Comparison of ENCODE assay signal across 8 mouse cellular contexts in the genomic region with DNA sequence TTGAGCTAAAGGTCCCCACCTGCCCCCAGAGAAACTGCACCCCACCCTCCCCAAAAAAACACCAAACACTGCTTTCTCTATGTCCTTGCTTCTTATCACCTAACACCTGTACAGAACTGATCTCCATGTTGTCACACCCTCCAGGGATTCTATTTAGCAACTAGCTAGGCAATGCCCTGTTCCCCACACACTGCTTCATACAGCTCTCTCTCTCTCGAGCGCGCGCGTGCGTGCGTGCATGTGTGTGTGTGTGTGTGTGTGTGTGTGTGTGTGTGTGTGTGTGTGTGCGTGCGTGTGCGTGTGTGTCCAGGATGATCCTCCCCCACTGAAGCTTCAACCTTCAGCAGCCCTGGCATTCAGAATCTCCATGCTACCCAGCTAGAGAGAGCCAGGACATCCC. TPM values are rescaled to one million over a fixed set of nuclear protein-coding genes. Genes with fewer than 3 reads are reported as not detected.
A peak's percentile ranks its signal among the peaks of the same experiment; 100 is the strongest.
DNase-seq lines count a peak whose midpoint lies in the region; ATAC-seq lines count a peak whose summit lies in the region.

No protein-coding gene starts in this region.

- no peak for DNase-seq in kidney, adult 8-10 months
- no peak for DNase-seq in adrenal gland, adult 2 months
- DNase-seq in Muller cell, postnatal 12 days (ENCODE audit: inconsistent ontology term) = no peak
- DNase-seq in gastrocnemius, postnatal 14 days = no peak

- peaks cover 42% of the 10 kb centered on the region for H3K4me1 ChIP-seq in kidney, embryonic 14.5 days (ENCODE audit: control insufficient read depth, insufficient read depth, low read length)
- peaks cover 24% of the 10 kb centered on the region for H3K4me1 ChIP-seq in brown adipose tissue, adult 24 weeks (ENCODE audit: control insufficient read depth, insufficient read depth, insufficient read length, low read length)
- peaks cover 52% of the 10 kb centered on the region for H3K4me1 ChIP-seq in hindbrain, embryonic 13.5 days (replicated peaks)
- H3K4me1 ChIP-seq in midbrain, embryonic 13.5 days (replicated peaks) = peaks cover 73% of the 10 kb centered on the region

- WGBS in kidney, embryonic 14.5 days = 82% methylated on average over 10 of the region's 10 CpGs
- 82% methylated on average over 10 of the region's 10 CpGs for WGBS in hindbrain, embryonic 13.5 days
- WGBS in midbrain, embryonic 13.5 days = 87% methylated on average over 10 of the region's 10 CpGs

- no peak overlapping the region for H3K9ac ChIP-seq in kidney, embryonic 14.5 days (ENCODE audit: low read depth, low read length)
- no peak overlapping the region for H3K9ac ChIP-seq in hindbrain, embryonic 13.5 days
- no peak overlapping the region for H3K9ac ChIP-seq in midbrain, embryonic 13.5 days (replicated peaks)

- peak overlapping the region; percentile 62 for H3K4me2 ChIP-seq in kidney, embryonic 14.5 days (replicated peaks; ENCODE audit: low read depth, low read length)
- no peak overlapping the region for H3K4me2 ChIP-seq in hindbrain, embryonic 13.5 days
- H3K4me2 ChIP-seq in midbrain, embryonic 13.5 days (replicated peaks) = peak overlapping the region; percentile 42; the same call in 1 of the 2 replicates

- H3K9me3 ChIP-seq in kidney, embryonic 14.5 days (ENCODE audit: control insufficient read depth, low read length) = no peaks in the 10 kb centered on the region
- H3K9me3 ChIP-seq in hindbrain, embryonic 13.5 days = no peaks in the 10 kb centered on the region
- H3K9me3 ChIP-seq in midbrain, embryonic 13.5 days = no peaks in the 10 kb centered on the region

- intact Hi-C loops in gastrocnemius, postnatal 14 days (cut with DNase I; ENCODE audit: low total_unique reads) = no loop called here

- H3K27me3 ChIP-seq in kidney, embryonic 14.5 days (ENCODE audit: control insufficient read depth, insufficient read depth, low read length) = no peaks in the 10 kb centered on the region
- no peaks in the 10 kb centered on the region for H3K27me3 ChIP-seq in hindbrain, embryonic 13.5 days
- no peaks in the 10 kb centered on the region for H3K27me3 ChIP-seq in midbrain, embryonic 13.5 days

- H3K4me3 ChIP-seq in kidney, embryonic 14.5 days (ENCODE audit: low read length) = peak overlapping the region; percentile 36; the same call in 1 of the 2 replicates
- peak overlapping the region; percentile 73 for H3K4me3 ChIP-seq in brown adipose tissue, adult 24 weeks (ENCODE audit: insufficient read depth, low read depth, low read length)
- no peak overlapping the region for H3K4me3 ChIP-seq in hindbrain, embryonic 13.5 days
- no peak overlapping the region for H3K4me3 ChIP-seq in midbrain, embryonic 13.5 days (replicated peaks)

- no peak for ATAC-seq in kidney, embryonic 14.5 days (ENCODE audit: low FRiP score, low TSS enrichment)
- no peak for ATAC-seq in hindbrain, embryonic 13.5 days (ENCODE audit: low FRiP score)
- ATAC-seq in midbrain, embryonic 13.5 days = no peak

- H3K36me3 ChIP-seq in kidney, embryonic 14.5 days (ENCODE audit: control insufficient read depth, insufficient read depth, low read length) = peaks cover 4% of the 10 kb centered on the region; the same call in 1 of the 2 replicates
- H3K36me3 ChIP-seq in hindbrain, embryonic 13.5 days = peaks cover 5% of the 10 kb centered on the region; the same call in 1 of the 2 replicates
- H3K36me3 ChIP-seq in midbrain, embryonic 13.5 days = peaks cover 7% of the 10 kb centered on the region; the same call in 1 of the 2 replicates

- peak overlapping the region; percentile 88; the same call in 1 of the 2 replicates for H3K27ac ChIP-seq in kidney, embryonic 14.5 days (ENCODE audit: low read depth, low read length)
- peak overlapping the region; percentile 99 for H3K27ac ChIP-seq in brown adipose tissue, adult 24 weeks (replicated peaks; ENCODE audit: low read depth, low read length)
- H3K27ac ChIP-seq in hindbrain, embryonic 13.5 days = peak overlapping the region; percentile 83; the same call in 1 of the 2 replicates
- no peak overlapping the region; the same call in 1 of the 2 replicates for H3K27ac ChIP-seq in midbrain, embryonic 13.5 days

RNA-seq across cellular contexts. Expression of a gene that starts 1.1 kb away (rescaled TPM):
- polyA plus RNA-seq in kidney, embryonic 14.5 days (2014; fragmentation: Nextera tagmentation; extraction: Ambion mirVana) = 4.1 and 7.3 TPM in 2 replicates
- polyA plus RNA-seq in brown adipose tissue, adult 24 weeks (2012; ENCODE audit: insufficient read depth, insufficient read length, missing spikeins) = 0.95 and 1.5 TPM in 2 replicates
- 6.0 and 6.2 TPM in 2 replicates for polyA plus RNA-seq in hindbrain, embryonic 13.5 days (2015; fragmentation: Nextera tagmentation; extraction: Ambion mirVana)
- polyA plus RNA-seq in midbrain, embryonic 13.5 days (2015; fragmentation: Nextera tagmentation; extraction: Ambion mirVana) = 10.7 and 11.8 TPM in 2 replicates
- total RNA-seq in adrenal gland, adult 2 months (2021) = 1 to 10 TPM; 3.9 to 4.7 TPM
- 5.1 and 5.6 TPM in 2 replicates for polyA plus RNA-seq in adrenal gland, adult 2 months (2012; rRNA removed)
- total RNA-seq in gastrocnemius, postnatal 14 days (2021) = 1 to 10 TPM; 2.1 to 2.4 TPM

RNA-seq across cellular contexts. Expression of a gene that starts 39.8 kb away (rescaled TPM):
- not detected in 2 replicates for polyA plus RNA-seq in kidney, embryonic 14.5 days (2014; fragmentation: Nextera tagmentation; extraction: Ambion mirVana)
- 1.3 TPM in 1 of 2 replicates, not detected in the other for polyA plus RNA-seq in brown adipose tissue, adult 24 weeks (2012; ENCODE audit: insufficient read depth, insufficient read length, missing spikeins)
- not detected in 2 replicates for polyA plus RNA-seq in hindbrain, embryonic 13.5 days (2015; fragmentation: Nextera tagmentation; extraction: Ambion mirVana)
- polyA plus RNA-seq in midbrain, embryonic 13.5 days (2015; fragmentation: Nextera tagmentation; extraction: Ambion mirVana) = not detected in 2 replicates
- total RNA-seq in adrenal gland, adult 2 months (2021) = 1 to 10 TPM; 3.9 to 8.2 TPM
- polyA plus RNA-seq in adrenal gland, adult 2 months (2012; rRNA removed) = 0.51 and 1.1 TPM in 2 replicates
- not detected for total RNA-seq in gastrocnemius, postnatal 14 days (2021)

RNA-seq across cellular contexts. Expression of a gene that starts 46.1 kb away (rescaled TPM):
- not detected in 2 replicates for polyA plus RNA-seq in kidney, embryonic 14.5 days (2014; fragmentation: Nextera tagmentation; extraction: Ambion mirVana)
- polyA plus RNA-seq in brown adipose tissue, adult 24 weeks (2012; ENCODE audit: insufficient read depth, insufficient read length, missing spikeins) = 24.8 and 28.9 TPM in 2 replicates
- polyA plus RNA-seq in hindbrain, embryonic 13.5 days (2015; fragmentation: Nextera tagmentation; extraction: Ambion mirVana) = not detected in 2 replicates
- polyA plus RNA-seq in midbrain, embryonic 13.5 days (2015; fragmentation: Nextera tagmentation; extraction: Ambion mirVana) = not detected in 2 replicates
- 10 to 100 TPM; 11.7 to 12.3 TPM for total RNA-seq in adrenal gland, adult 2 months (2021)
- 1.8 and 2.2 TPM in 2 replicates for polyA plus RNA-seq in adrenal gland, adult 2 months (2012; rRNA removed)
- total RNA-seq in gastrocnemius, postnatal 14 days (2021) = not detected

RNA-seq across cellular contexts. Expression of a gene that starts 57.7 kb away (rescaled TPM):
- not detected in 2 replicates for polyA plus RNA-seq in kidney, embryonic 14.5 days (2014; fragmentation: Nextera tagmentation; extraction: Ambion mirVana)
- 282 and 371 TPM in 2 replicates for polyA plus RNA-seq in brown adipose tissue, adult 24 weeks (2012; ENCODE audit: insufficient read depth, insufficient read length, missing spikeins)
- not detected in 2 replicates for polyA plus RNA-seq in hindbrain, embryonic 13.5 days (2015; fragmentation: Nextera tagmentation; extraction: Ambion mirVana)
- not detected in 2 replicates for polyA plus RNA-seq in midbrain, embryonic 13.5 days (2015; fragmentation: Nextera tagmentation; extraction: Ambion mirVana)
- 10 to 100 TPM; 38.2 to 61.8 TPM for total RNA-seq in adrenal gland, adult 2 months (2021)
- 13.8 and 18.0 TPM in 2 replicates for polyA plus RNA-seq in adrenal gland, adult 2 months (2012; rRNA removed)
- total RNA-seq in gastrocnemius, postnatal 14 days (2021) = not detected

Comparison
In these comparisons a context has a peak if more than half of its experiments do, and no peak if none do; other contexts are left out.
1. H3K4me3 ChIP-seq: peak in kidney, embryonic 14.5 days (single experiment) and brown adipose tissue, adult 24 weeks (single experiment); none in hindbrain, embryonic 13.5 days (single experiment) and midbrain, embryonic 13.5 days (single experiment).